Mouse (Mus musculus): ENCODE results near the gene Adat2.

GRCm38 (mm10) chr10:13564364-13565079 lies 11.8 kb downstream of the Adat2 start:
- TF ChIP-seq POLR2A (IDR thresholded peaks at IDR 0.05; ENCODE audit: borderline replicate concordance, low read depth, low read length), result no peak
- peak; percentile 81 for TF ChIP-seq CTCF (IDR thresholded peaks at IDR 0.05; ENCODE audit: low read depth, low read length)

Measured in bone marrow macrophage, adult 2 months (primary cell).